Mouse (Mus musculus) thymus, adult 18-20 months (tissue): Measurements from ENCODE around the gene Cdc25a.

ENCODE experiments used
- DNase-seq, 2 experiments: peaks; one replicate each; pipeline ENCODE4 v3.0.0; 2022; ENCODE audit warnings: mixed read lengths in 2 of 2

Gene Cdc25a

DNA sequence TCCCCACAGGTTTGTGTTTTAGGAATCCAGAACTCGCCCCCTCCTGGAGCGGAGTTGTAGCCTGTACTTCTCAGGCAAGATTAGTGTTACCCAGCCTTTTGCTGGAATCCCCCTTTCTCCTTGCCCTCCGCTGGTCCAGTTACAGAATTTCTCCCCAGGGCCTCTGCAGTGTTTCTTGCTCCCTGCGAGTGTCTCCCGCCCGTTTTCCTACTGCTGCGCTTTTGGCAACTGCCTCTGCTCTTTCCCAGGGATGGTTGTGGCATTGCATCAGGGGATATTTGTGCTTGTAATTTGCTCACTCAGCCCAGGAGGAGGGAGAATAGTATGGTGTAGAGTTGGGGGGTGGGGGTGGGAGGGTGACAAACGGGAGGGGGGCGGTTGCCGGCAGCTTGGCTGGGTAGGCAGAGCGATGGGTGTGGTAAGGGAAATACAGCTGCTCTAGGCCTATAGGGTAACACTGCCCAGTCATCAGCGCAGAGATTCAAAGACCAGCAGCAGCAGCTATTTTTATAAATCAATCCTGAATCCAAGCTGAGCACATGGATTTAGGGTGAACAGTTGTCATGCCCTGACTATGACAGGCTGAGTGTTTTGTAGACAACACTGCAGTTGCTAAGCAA, 57.5 kb downstream of the Cdc25a start:
- peak; percentile 7 to 11 for DNase-seq

DNA sequence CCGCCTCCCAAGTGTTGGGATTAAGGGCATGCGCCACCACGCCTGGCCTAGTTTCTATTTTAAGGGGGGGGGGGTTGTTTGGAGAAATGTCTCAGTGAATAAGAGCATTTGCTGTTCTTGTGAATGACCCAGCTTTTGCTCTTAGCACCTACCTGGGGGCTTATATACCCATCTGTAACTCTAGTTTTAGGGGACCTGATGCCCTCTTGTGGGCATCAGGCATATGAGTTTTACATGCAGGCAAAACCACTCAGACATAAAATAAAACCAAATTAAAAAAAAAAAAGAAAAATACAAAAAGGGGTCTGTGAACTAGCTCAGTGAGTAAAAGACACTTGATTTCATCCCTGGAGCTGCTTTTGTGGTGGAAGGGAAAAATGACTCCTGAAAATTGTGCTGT, 64.0 kb downstream of the Cdc25a start:
- no peak for DNase-seq

DNA sequence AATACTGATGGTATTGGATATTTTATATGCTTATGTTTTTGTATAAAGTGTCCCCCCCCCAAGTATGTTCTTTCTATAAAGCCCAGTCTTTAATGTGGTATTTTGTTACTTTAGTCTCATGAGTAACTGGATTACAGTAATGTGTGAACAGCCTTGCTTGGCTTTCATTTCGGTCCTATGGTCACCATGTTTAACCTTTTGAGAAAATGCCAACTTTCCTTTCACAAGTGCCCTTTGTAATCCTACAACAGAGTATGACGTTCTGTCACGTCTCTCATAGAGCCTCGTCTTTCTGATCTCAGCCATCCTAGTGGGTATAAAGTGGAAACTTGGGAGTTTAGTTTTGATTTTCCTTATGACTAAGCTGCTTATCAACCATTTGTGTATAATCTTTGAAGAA, 67.4 kb downstream of the Cdc25a start:
- DNase-seq: no peak
